9 mouse cellular contexts compared by ENCODE assay signal in genomic region chr4:123116011-123116410, GRCm38 (mm10). TPM values are rescaled to one million over a fixed set of nuclear protein-coding genes. Genes with fewer than 3 reads are reported as not detected.
DNase-seq lines count a peak whose midpoint lies in the region; ATAC-seq and TF ChIP-seq lines count a peak whose summit lies in the region.
"Had no signal": no experiment of that assay in that cellular context is flagged by ENCODE, and none has a peak within 500 bp of the region (broad histone marks: within the 10 kb centered on the region; RNA-seq: fewer than 3 reads in every experiment).

Oxct2b (plus strand) TSS chr4:123116266.

- no peaks in the 10 kb centered on the region for H3K36me3 ChIP-seq in liver, embryonic 12.5 days
- no peaks in the 10 kb centered on the region for H3K36me3 ChIP-seq in liver, postnatal 0 days (replicated peaks; ENCODE audit: insufficient read depth, low read length)
- no peaks in the 10 kb centered on the region for H3K36me3 ChIP-seq in embryonic facial prominence, embryonic 15.5 days
- H3K36me3 ChIP-seq in limb, embryonic 10.5 days = no peaks in the 10 kb centered on the region

- H3K4me2 ChIP-seq in liver, embryonic 12.5 days = peak within 1 kb of the TSS; percentile 44
- H3K4me2 ChIP-seq in liver, postnatal 0 days (ENCODE audit: low read depth, low read length) = no peak within 1 kb of the TSS
- peak within 1 kb of the TSS; percentile 69 for H3K4me2 ChIP-seq in embryonic facial prominence, embryonic 15.5 days (replicated peaks)

- H3K9me3 ChIP-seq in liver, embryonic 12.5 days (replicated peaks) = no peaks in the 10 kb centered on the region
- no peaks in the 10 kb centered on the region for H3K9me3 ChIP-seq in liver, postnatal 0 days (ENCODE audit: low read length)
- H3K9me3 ChIP-seq in embryonic facial prominence, embryonic 15.5 days (replicated peaks) = no peaks in the 10 kb centered on the region
- no peaks in the 10 kb centered on the region for H3K9me3 ChIP-seq in limb, embryonic 10.5 days (replicated peaks)

- no peak within 1 kb of the TSS for H3K9ac ChIP-seq in liver, embryonic 12.5 days
- H3K9ac ChIP-seq in liver, postnatal 0 days (replicated peaks) = no peak within 1 kb of the TSS
- H3K9ac ChIP-seq in embryonic facial prominence, embryonic 15.5 days = no peak within 1 kb of the TSS

- no peak for TF ChIP-seq CTCF in liver, postnatal 0 days (IDR thresholded peaks at IDR 0.05; ENCODE audit: low read depth)

- no peaks in the 10 kb centered on the region for H3K4me1 ChIP-seq in liver, embryonic 12.5 days
- 0 out of 2 replicates have a peak, but pooled peaks cover 4% of the 10 kb centered on the region for H3K4me1 ChIP-seq in liver, postnatal 0 days (ENCODE audit: insufficient read depth)
- H3K4me1 ChIP-seq in embryonic facial prominence, embryonic 15.5 days = no peaks in the 10 kb centered on the region
- peaks cover 5% of the 10 kb centered on the region for H3K4me1 ChIP-seq in limb, embryonic 10.5 days

- 7% methylated on average over 22 of the region's 22 CpGs for WGBS in liver, embryonic 12.5 days (ENCODE audit: insufficient replicate concordance)
- WGBS in liver, postnatal 0 days (ENCODE audit: insufficient replicate concordance) = 19% methylated on average over 22 of the region's 22 CpGs
- 8% methylated on average over 22 of the region's 22 CpGs for WGBS in embryonic facial prominence, embryonic 15.5 days
- 6% methylated on average over 22 of the region's 22 CpGs for WGBS in limb, embryonic 10.5 days

- H3K4me3 ChIP-seq in liver, embryonic 12.5 days = peak within 1 kb of the TSS; percentile 15
- H3K4me3 ChIP-seq in liver, postnatal 0 days (ENCODE audit: low read depth, low read length) = no peak within 1 kb of the TSS
- peak within 1 kb of the TSS; percentile 42 for H3K4me3 ChIP-seq in embryonic facial prominence, embryonic 15.5 days (replicated peaks)
- H3K4me3 ChIP-seq in limb, embryonic 10.5 days = peak within 1 kb of the TSS; percentile 44

- no peak within 1 kb of the TSS for H3K27ac ChIP-seq in liver, embryonic 12.5 days
- no peak within 1 kb of the TSS for H3K27ac ChIP-seq in liver, postnatal 0 days (ENCODE audit: low read depth)
- no peak within 1 kb of the TSS for H3K27ac ChIP-seq in embryonic facial prominence, embryonic 15.5 days (replicated peaks)
- H3K27ac ChIP-seq in limb, embryonic 10.5 days = peak within 1 kb of the TSS; percentile 44; the same call in 1 of the 2 replicates

- no peak for DNase-seq in liver, postnatal 0 days
- peak; percentile 63 for DNase-seq in limb, embryonic 10.5 days (ENCODE audit: low spot score)
- DNase-seq in retina, embryonic 14.5 days (ENCODE audit: low spot score) = peak; percentile 26
- no peak for DNase-seq in urinary bladder, postnatal 14 days (ENCODE audit: low spot score)
- no peak for DNase-seq in lung, postnatal 36 days
- DNase-seq in c-Kit-positive CD71-positive TER-119-positive erythroid progenitor cells, embryonic 14.5 days (ENCODE audit: low spot score) = no peak

- no peak for TF ChIP-seq EP300 in liver, postnatal 0 days (IDR thresholded peaks at IDR 0.05; ENCODE audit: low read depth)

- ATAC-seq in liver, embryonic 12.5 days = no peak
- ATAC-seq in liver, postnatal 0 days = no peak
- ATAC-seq in embryonic facial prominence, embryonic 15.5 days (ENCODE audit: insufficient number of reproducible peaks, low FRiP score, low TSS enrichment, low read depth) = no peak

- peaks cover 44% of the 10 kb centered on the region for H3K27me3 ChIP-seq in liver, embryonic 12.5 days (replicated peaks)
- H3K27me3 ChIP-seq in liver, postnatal 0 days (ENCODE audit: insufficient read depth, low read length) = peaks cover 5% of the 10 kb centered on the region; the same call in 1 of the 2 replicates
- H3K27me3 ChIP-seq in embryonic facial prominence, embryonic 15.5 days = peaks cover 5% of the 10 kb centered on the region
- peaks cover 40% of the 10 kb centered on the region for H3K27me3 ChIP-seq in limb, embryonic 10.5 days (ENCODE audit: low read depth, poor library complexity, severe bottlenecking)

RNA-seq across cellular contexts. Expression of gene Oxct2b, which starts in this region (rescaled TPM):
- 0.08 TPM in 1 of 2 replicates, not detected in the other for polyA plus RNA-seq in liver, embryonic 12.5 days (2016; fragmentation: Nextera tagmentation; extraction: Ambion mirVana)
- not detected in 2 replicates for polyA plus RNA-seq in liver, postnatal 0 days (2015; fragmentation: Nextera tagmentation; extraction: Ambion mirVana)
- polyA plus RNA-seq in embryonic facial prominence, embryonic 15.5 days (2015; fragmentation: Nextera tagmentation; extraction: Ambion mirVana) = 0.13 and 0.24 TPM in 2 replicates
- polyA plus RNA-seq in limb, embryonic 10.5 days (2016; fragmentation: Nextera tagmentation; extraction: Ambion mirVana) = not detected in 2 replicates
- polyA plus RNA-seq: Patski had no signal

Comparison
In these comparisons a context has a peak if more than half of its experiments do, and no peak if none do; other contexts are left out.
1. Peak in DNase-seq, H3K4me3 ChIP-seq and H3K27ac ChIP-seq in limb, embryonic 10.5 days; RNA of the gene not detected or under 1 TPM.